Mouse (Mus musculus) thymus, adult 2 months (tissue): Measurements from ENCODE around the gene Slamf6. TPM values are rescaled to one million over a fixed set of nuclear protein-coding genes. Genes with fewer than 3 reads are reported as not detected.

ENCODE experiments used
- DNase-seq: peaks from one replicate; pipeline ENCODE4 v3.0.0; 2021
- H3K27ac ChIP-seq: fragments of 200-500 bp; 2 replicates; pipeline ENCODE4 v1.5.1; 2012; ENCODE audit warnings: low read length, control low read depth; ENCODE audit not compliant: control insufficient read depth, insufficient read depth
- H3K27me3 ChIP-seq: fragments of 200-500 bp; 2 replicates; pipeline ENCODE4 v1.6.1; 2012; ENCODE audit warnings: mild to moderate bottlenecking, low read length, moderate library complexity, mixed read lengths; ENCODE audit not compliant: control insufficient read depth, insufficient read depth
- H3K36me3 ChIP-seq: fragments of 200-500 bp; 2 replicates; pipeline ENCODE4 v1.6.1; 2012; ENCODE audit warnings: mild to moderate bottlenecking, low read length, moderate library complexity; ENCODE audit not compliant: control insufficient read depth, insufficient read depth
- H3K4me1 ChIP-seq: fragments of 200-500 bp; replicated peaks from 2 replicates; pipeline ENCODE4 v1.6.1; 2012; ENCODE audit warnings: low read length; ENCODE audit not compliant: control insufficient read depth, insufficient read depth
- H3K4me3 ChIP-seq: fragments of 200-500 bp; 2 replicates; pipeline ENCODE4 v1.5.1; 2012; ENCODE audit warnings: mild to moderate bottlenecking, low read length, control low read depth, moderate library complexity; ENCODE audit not compliant: control insufficient read depth, insufficient read depth
- CTCF ChIP-seq: fragments of 200-500 bp; IDR thresholded peaks from 2 replicates; pipeline ENCODE4 v1.5.1; 2012; ENCODE audit warnings: mild to moderate bottlenecking, control low read depth, low read length, moderate library complexity, borderline replicate concordance; ENCODE audit not compliant: control insufficient read depth, poor library complexity, insufficient read depth; ENCODE audit errors: extremely low read depth
- POLR2A ChIP-seq: fragments of 200-500 bp; IDR thresholded peaks from 2 replicates; pipeline ENCODE4 v1.6.1; 2012; ENCODE audit warnings: mild to moderate bottlenecking, low read length, control low read depth, moderate library complexity; ENCODE audit not compliant: control insufficient read depth, poor library complexity, insufficient read depth; ENCODE audit errors: extremely low read depth
- WGBS: fragments of 180-500 bp; shearing (Covaris S2); methylation state at CpG from one replicate; pipeline ENCODE4 v1.1.7; 2018; 5-methylcytosine and 5-hydroxymethylcytosine counted together
- polyA plus RNA-seq: library from polyadenylated mRNA; depleted of rRNA; stranded (reverse); fragments of >200 nt; gene quantifications from 2 replicates; pipeline ENCODE4 v1.2.3, GENCODE M21; 2012

The Slamf6 gene
- polyA plus RNA-seq, 1 experiment, result 52.0 TPM

GRCm38 (mm10) chr1:171979969-171980730, 62.8 kb downstream of the Slamf6 start:
- Histone ChIP-seq H3K27ac (no peak overlapping the region), H3K4me3 (no peak overlapping the region), H3K27me3 (no peaks in the 10 kb centered on the region), H3K36me3 (no peaks in the 10 kb centered on the region), H3K4me1 (peaks cover 11% of the 10 kb centered on the region)
- no peak for DNase-seq
- 97% methylated on average over 13 of the region's 13 CpGs for WGBS
- TF ChIP-seq POLR2A (no peak), CTCF (no peak)

- no peak for DNase-seq
- Histone ChIP-seq H3K27me3 (no peaks in the 10 kb centered on the region), H3K36me3 (no peaks in the 10 kb centered on the region), H3K27ac (no peak overlapping the region), H3K4me1 (peaks cover 11% of the 10 kb centered on the region), H3K4me3 (no peak overlapping the region)
- TF ChIP-seq CTCF (no peak), POLR2A (no peak)
- 59% methylated on average over 5 of the region's 5 CpGs for WGBS
Measured at GRCm38 (mm10) chr1:171982170-171982569, 64.9 kb downstream of the Slamf6 start.

- no peak for DNase-seq
- Histone ChIP-seq H3K4me3 (no peak overlapping the region), H3K27me3 (no peaks in the 10 kb centered on the region), H3K27ac (no peak overlapping the region), H3K36me3 (no peaks in the 10 kb centered on the region), H3K4me1 (peaks cover 11% of the 10 kb centered on the region)
- WGBS, result 81% methylated on average over 4 of the region's 4 CpGs
- TF ChIP-seq CTCF (no peak), POLR2A (no peak)
Measured at GRCm38 (mm10) chr1:171982740-171983139, 65.4 kb downstream of the Slamf6 start.

- Histone ChIP-seq H3K27ac (no peak overlapping the region), H3K36me3 (no peaks in the 10 kb centered on the region), H3K27me3 (no peaks in the 10 kb centered on the region), H3K4me3 (no peak overlapping the region), H3K4me1 (peaks cover 11% of the 10 kb centered on the region)
- DNase-seq, result no peak
- 12% methylated on average over 3 of the region's 3 CpGs for WGBS
- TF ChIP-seq POLR2A (no peak), CTCF (no peak)
Measured at GRCm38 (mm10) chr1:171983372-171984001, 66.2 kb downstream of the Slamf6 start.

- peaks cover 11% of the 10 kb centered on the region for H3K4me1 ChIP-seq
- no peak for DNase-seq
Measured at GRCm38 (mm10) chr1:171984121-171984520, 66.8 kb downstream of the Slamf6 start.

GRCm38 (mm10) chr1:171991883-171992282, 74.6 kb downstream of the Slamf6 start:
- peaks cover 6% of the 10 kb centered on the region for H3K4me1 ChIP-seq
- no peak for DNase-seq
- H3K4me3 ChIP-seq, result no peak overlapping the region
- WGBS, result 100% methylated on average over 2 of the region's 2 CpGs
- no peaks in the 10 kb centered on the region for H3K27me3 ChIP-seq
- H3K36me3 ChIP-seq, result no peaks in the 10 kb centered on the region
- TF ChIP-seq CTCF, result no peak
- no peak for TF ChIP-seq POLR2A
- H3K27ac ChIP-seq, result no peak overlapping the region

More at GRCm38 (mm10) chr1:171984121-171984520, 66.8 kb downstream of the Slamf6 start:
- Histone ChIP-seq H3K36me3 (no peaks in the 10 kb centered on the region), H3K4me3 (no peak overlapping the region), H3K27ac (no peak overlapping the region), H3K27me3 (no peaks in the 10 kb centered on the region)
- 91% methylated on average over 1 of the region's 1 CpGs for WGBS
- TF ChIP-seq POLR2A, result no peak
- no peak for TF ChIP-seq CTCF
